Mouse (Mus musculus): ENCODE data around the gene Lgi1. TPM values are rescaled to one million over a fixed set of nuclear protein-coding genes. Genes with fewer than 3 reads are reported as not detected.

Lgi1 gene
- polyA plus RNA-seq, 1 experiment, result 58.8 TPM

DNA sequence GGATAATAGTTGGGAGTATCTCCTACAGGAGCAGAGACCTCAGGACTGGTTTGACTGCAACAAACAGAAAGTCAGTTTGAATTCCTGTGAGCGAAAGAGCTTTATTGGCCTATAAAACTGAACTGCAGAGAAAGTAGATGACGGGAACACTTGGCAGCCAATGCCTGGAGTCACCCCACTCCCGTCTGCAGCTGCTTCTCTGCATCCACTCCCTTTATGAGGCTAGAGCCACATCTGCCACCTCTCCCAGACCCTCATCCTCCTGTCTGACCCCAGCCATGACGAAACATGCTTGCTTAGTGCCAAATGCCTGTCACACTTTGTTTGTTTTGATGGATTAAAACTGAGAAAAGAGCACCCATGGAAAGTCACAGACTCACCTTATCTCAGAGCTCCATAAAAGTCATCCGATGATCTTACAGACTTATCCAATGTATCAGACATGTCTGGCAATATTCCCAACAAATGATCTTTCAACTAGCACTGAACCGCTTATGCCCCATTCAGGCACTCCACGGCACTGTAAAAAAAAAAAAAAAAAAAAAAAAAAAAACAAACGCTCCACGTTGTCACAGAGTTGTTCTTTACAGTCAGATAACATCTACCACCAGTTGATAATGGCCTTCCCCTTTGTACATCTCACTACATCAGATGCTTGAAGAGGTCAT lies 93.8 kb downstream of the Lgi1 start:
- DNase-seq, result no peak
- Histone ChIP-seq H3K27ac (ENCODE audit: insufficient read depth, low read length) (no peak overlapping the region), H3K4me1 (ENCODE audit: control insufficient read depth, insufficient read depth, low read length) (no peaks in the 10 kb centered on the region), H3K27me3 (ENCODE audit: control insufficient read depth, insufficient read depth, low read length) (no peaks in the 10 kb centered on the region), H3K4me3 (replicated peaks; ENCODE audit: insufficient read depth, low read depth, low read length) (no peak overlapping the region)
- WGBS, result 57% methylated on average over 9 of the region's 9 CpGs
- TF ChIP-seq POLR2A (IDR thresholded peaks at IDR 0.05; ENCODE audit: borderline replicate concordance, insufficient read depth, low read length), result no peak
- no peak for TF ChIP-seq CTCF (IDR thresholded peaks at IDR 0.05; ENCODE audit: borderline replicate concordance, insufficient read depth, low read depth, low read length)

DNA sequence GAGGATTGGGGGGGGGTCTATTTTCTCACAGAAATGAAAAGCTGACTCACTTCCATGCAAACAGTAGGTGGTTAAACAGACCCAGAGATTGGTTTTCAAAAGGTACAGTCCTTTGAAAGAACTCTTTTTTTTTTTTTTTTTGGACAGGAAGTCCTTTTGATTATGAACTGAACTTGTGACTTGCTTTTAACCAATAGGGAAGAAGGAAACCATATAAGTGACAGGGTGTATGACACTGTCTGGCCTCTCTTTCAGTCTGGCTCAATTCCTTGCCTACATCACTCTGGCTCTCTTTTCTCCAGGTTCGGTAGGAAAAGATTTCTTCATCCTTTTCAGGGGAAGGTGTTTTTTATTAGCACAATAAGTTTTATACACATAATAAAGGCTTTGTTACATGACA lies 95.0 kb downstream of the Lgi1 start:
- no peak overlapping the region for H3K4me3 ChIP-seq (replicated peaks; ENCODE audit: insufficient read depth, low read depth, low read length)
- 80% methylated on average over 1 of the region's 1 CpGs for WGBS

More for the DNA sequence above, 95.0 kb downstream of the Lgi1 start:
- no peak for DNase-seq
- no peak for TF ChIP-seq CTCF (IDR thresholded peaks at IDR 0.05; ENCODE audit: borderline replicate concordance, insufficient read depth, low read depth, low read length)
- no peak for TF ChIP-seq POLR2A (IDR thresholded peaks at IDR 0.05; ENCODE audit: borderline replicate concordance, insufficient read depth, low read length)
- Histone ChIP-seq H3K27me3 (ENCODE audit: control insufficient read depth, insufficient read depth, low read length) (no peaks in the 10 kb centered on the region), H3K27ac (ENCODE audit: insufficient read depth, low read length) (no peak overlapping the region), H3K4me1 (ENCODE audit: control insufficient read depth, insufficient read depth, low read length) (no peaks in the 10 kb centered on the region)

Other genes starting within 250 kb of the Lgi1 start
- 2.1 and 3.3 TPM in 2 replicates for gene Myof, start 221.0 kb upstream of the Lgi1 start, polyA plus RNA-seq (2012; rRNA removed)
- 0.16 and 0.18 TPM in 2 replicates for gene Cep55, start 209.5 kb upstream of the Lgi1 start, polyA plus RNA-seq (2012; rRNA removed)
- gene Ffar4, start 167.5 kb upstream of the Lgi1 start, polyA plus RNA-seq (2012; rRNA removed), result not detected in 2 replicates
- 7.9 and 10.9 TPM in 2 replicates for gene Rbp4, start 139.3 kb upstream of the Lgi1 start, polyA plus RNA-seq (2012; rRNA removed)
- 0.07 and 0.24 TPM in 2 replicates for gene Pde6c, start 131.8 kb upstream of the Lgi1 start, polyA plus RNA-seq (2012; rRNA removed)
- 28.3 and 28.9 TPM in 2 replicates for gene Fra10ac1, start 40.4 kb upstream of the Lgi1 start, polyA plus RNA-seq (2012; rRNA removed)
- gene Slc35g1, start 131.4 kb downstream of the Lgi1 start, polyA plus RNA-seq (2012; rRNA removed), result 2.0 and 2.5 TPM in 2 replicates
- 9.7 TPM in 2 replicates for gene Plce1, start 216.6 kb downstream of the Lgi1 start, polyA plus RNA-seq (2012; rRNA removed)